Mouse (Mus musculus) lung, embryonic 16.5 days (tissue): ENCODE data around the gene Ulk4. TPM values are rescaled to one million over a fixed set of nuclear protein-coding genes. Genes with fewer than 3 reads are reported as not detected.

Source experiments
- ATAC-seq: fragments of 200-750 bp; cut with Nextera tagmentation; 2 replicates; pipeline ENCODE4 v1.8.0; 2017; ENCODE audit warnings: low read depth, mild to moderate bottlenecking, moderate library complexity
- H3K27ac ChIP-seq: fragments of 300-500 bp; sonication (generic); 2 replicates; pipeline ENCODE4 v1.5.1; 2014; ENCODE audit warnings: mild to moderate bottlenecking, control low read depth, low read length
- H3K27me3 ChIP-seq: fragments of 300-500 bp; sonication (generic); 2 replicates; pipeline ENCODE4 v1.6.1; 2014; ENCODE audit warnings: low read depth, low read length, mixed read lengths; ENCODE audit not compliant: control insufficient read depth, insufficient read depth
- H3K36me3 ChIP-seq: fragments of 300-500 bp; sonication (generic); 2 replicates; pipeline ENCODE4 v1.6.1; 2014; ENCODE audit warnings: low read length; ENCODE audit not compliant: control insufficient read depth, insufficient read depth
- H3K4me1 ChIP-seq: fragments of 300-500 bp; sonication (generic); replicated peaks from 2 replicates; pipeline ENCODE4 v1.6.1; 2014; ENCODE audit warnings: low read length, mixed read lengths; ENCODE audit not compliant: control insufficient read depth, insufficient read depth
- H3K4me2 ChIP-seq: fragments of 300-500 bp; sonication (generic); 2 replicates; pipeline ENCODE4 v1.6.1; 2014; ENCODE audit warnings: low read depth, low read length, control low read depth
- H3K4me3 ChIP-seq: fragments of 300-500 bp; sonication (generic); 2 replicates; pipeline ENCODE4 v1.5.1; 2014; ENCODE audit warnings: mild to moderate bottlenecking, low read length, control low read depth
- H3K9ac ChIP-seq: fragments of 300-500 bp; sonication (generic); 2 replicates; pipeline ENCODE4 v1.6.1; 2014; ENCODE audit warnings: low read length, control low read depth
- H3K9me3 ChIP-seq: fragments of 300-500 bp; sonication (generic); 2 replicates; pipeline ENCODE4 v1.6.1; 2016; ENCODE audit warnings: low read length; ENCODE audit not compliant: control insufficient read depth
- WGBS: fragments of 180-500 bp; shearing (Covaris S2); extraction: QIAGEN DNeasy Blood & Tissue Kit; methylation state at CpG from one replicate; pipeline ENCODE4 v1.1.7; 2014; 5-methylcytosine and 5-hydroxymethylcytosine counted together
- polyA plus RNA-seq: library from polyadenylated mRNA; unstranded; fragments of >200 nt; fragmentation: Nextera tagmentation; extraction: Ambion mirVana; gene quantifications from 2 replicates; pipeline ENCODE4 v1.2.1, GENCODE M21; 2015

Ulk4 gene
- polyA plus RNA-seq, 1 experiment from 2014 or later, result 155 TPM

DNA sequence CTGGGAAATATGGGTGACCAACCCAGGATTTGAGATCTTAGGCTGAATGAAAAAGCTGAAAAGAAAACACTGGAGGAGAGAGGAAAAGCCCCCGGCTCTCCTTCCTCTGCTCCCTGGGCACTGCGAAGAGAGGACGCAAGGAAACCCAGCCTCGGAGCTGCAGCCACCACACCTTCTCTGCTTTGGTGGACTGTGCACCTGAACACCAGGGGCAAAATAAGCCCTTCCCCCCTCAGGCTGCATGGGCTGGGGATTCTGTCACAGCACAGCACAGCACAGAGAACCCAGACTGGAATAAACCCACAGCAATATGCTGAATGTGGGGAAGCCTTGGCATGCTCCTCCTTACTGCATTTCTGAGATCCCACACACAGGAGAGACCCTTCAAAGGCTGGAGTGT is 81.9 kb downstream of the Ulk4 start:
- peaks cover 28% of the 10 kb centered on the region for H3K9me3 ChIP-seq
- no peak for ATAC-seq
- peaks cover 3% of the 10 kb centered on the region; the same call in 1 of the 2 replicates for H3K36me3 ChIP-seq
- H3K4me1 ChIP-seq, result no peaks in the 10 kb centered on the region
- H3K4me2 ChIP-seq, result no peak overlapping the region
- H3K9ac ChIP-seq, result no peak overlapping the region
- H3K4me3 ChIP-seq, result no peak overlapping the region
- H3K27ac ChIP-seq, result no peak overlapping the region
- WGBS, result 98% methylated on average over 4 of the region's 4 CpGs
- no peaks in the 10 kb centered on the region for H3K27me3 ChIP-seq

DNA sequence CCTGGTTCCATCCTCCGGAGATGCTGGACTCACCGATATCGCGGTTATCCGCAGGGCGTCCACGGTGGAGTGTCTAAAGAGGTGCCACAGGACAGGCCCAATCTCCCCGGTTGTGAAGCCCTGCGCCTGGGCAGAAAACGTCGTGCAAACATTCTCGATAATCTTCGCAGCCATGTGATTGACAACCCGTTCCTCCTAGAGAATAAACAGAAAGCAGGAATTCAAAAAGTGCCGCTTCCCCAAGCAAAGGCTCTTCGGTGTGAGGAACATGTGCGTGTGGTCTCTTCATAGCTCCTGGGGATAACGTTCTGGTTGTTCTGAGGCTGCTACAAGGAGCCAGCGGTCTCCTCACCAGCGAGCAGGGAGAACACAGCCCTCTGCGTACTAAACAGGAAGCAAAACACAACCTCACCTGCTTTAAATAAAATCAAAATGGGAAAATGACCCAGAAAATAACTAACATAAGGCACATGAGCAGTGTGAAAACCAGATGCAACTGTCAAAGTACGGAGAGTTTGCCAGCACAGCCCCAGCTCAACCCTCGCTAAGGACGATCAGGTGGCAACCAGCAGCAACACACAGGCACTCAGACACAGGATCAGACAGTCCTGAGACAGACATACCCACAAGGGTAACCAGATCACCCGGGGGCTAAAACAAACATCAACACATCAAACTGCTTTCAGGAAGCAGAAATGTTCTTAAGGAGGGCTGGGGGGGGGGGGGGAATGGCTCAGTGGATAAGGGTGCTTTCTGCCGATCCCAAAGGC is 84.2 kb downstream of the Ulk4 start:
- no peak overlapping the region for H3K27ac ChIP-seq
- WGBS, result 87% methylated on average over 26 of the region's 26 CpGs
- H3K4me3 ChIP-seq, result no peak overlapping the region
- no peak overlapping the region for H3K4me2 ChIP-seq
- H3K9me3 ChIP-seq, result peaks cover 28% of the 10 kb centered on the region
- no peaks in the 10 kb centered on the region for H3K4me1 ChIP-seq
- no peak overlapping the region for H3K9ac ChIP-seq
- no peaks in the 10 kb centered on the region for H3K27me3 ChIP-seq
- H3K36me3 ChIP-seq, result peaks cover 3% of the 10 kb centered on the region; the same call in 1 of the 2 replicates
- no peak for ATAC-seq

DNA sequence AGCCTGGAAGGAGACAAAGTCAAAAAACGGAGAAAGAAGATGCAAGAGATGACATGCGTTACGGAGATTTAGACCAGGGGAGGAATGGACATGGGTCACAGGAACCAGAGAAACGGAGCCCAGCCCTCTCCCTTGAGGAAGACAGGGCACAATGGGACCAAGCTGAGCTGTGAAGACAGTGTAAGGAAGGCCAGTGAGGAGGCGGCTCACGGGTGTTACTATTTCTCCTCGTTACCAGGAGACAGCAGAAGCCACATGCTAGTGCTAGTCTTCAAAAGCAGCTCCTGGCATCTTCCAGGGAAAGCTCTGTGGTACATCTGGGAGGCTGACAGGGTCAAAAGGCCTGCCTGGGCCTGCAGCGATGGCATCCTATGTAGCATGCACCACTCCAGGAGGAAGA is 89.2 kb downstream of the Ulk4 start:
- Histone ChIP-seq H3K27ac (no peak overlapping the region), H3K4me2 (no peak overlapping the region), H3K4me3 (no peak overlapping the region), H3K36me3 (peaks cover 3% of the 10 kb centered on the region; the same call in 1 of the 2 replicates), H3K4me1 (no peaks in the 10 kb centered on the region), H3K27me3 (no peaks in the 10 kb centered on the region), H3K9ac (no peak overlapping the region), H3K9me3 (peaks cover 7% of the 10 kb centered on the region)
- no peak for ATAC-seq
- 89% methylated on average over 8 of the region's 8 CpGs for WGBS

DNA sequence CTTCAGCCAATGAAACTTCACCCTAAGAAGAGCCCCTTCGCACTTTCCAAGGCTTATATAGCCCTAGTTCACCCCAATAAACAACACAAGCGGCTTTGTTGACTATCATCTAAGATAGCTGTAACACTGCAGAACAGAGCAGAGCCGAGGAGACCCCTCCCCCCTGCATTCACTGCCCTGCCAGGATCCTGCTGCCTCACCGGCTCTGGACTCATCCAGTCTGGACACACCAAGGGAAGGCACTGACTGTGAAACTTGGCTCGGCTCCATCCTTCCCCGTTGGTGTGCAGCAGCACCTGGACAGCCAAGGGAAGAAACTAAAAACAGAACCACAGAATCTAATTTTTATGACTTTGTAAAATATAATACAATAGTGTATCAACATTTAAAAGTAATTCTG is 91.2 kb downstream of the Ulk4 start:
- Histone ChIP-seq H3K36me3 (no peaks in the 10 kb centered on the region), H3K27ac (no peak overlapping the region), H3K4me3 (no peak overlapping the region), H3K9me3 (no peaks in the 10 kb centered on the region), H3K4me1 (no peaks in the 10 kb centered on the region), H3K4me2 (no peak overlapping the region), H3K27me3 (no peaks in the 10 kb centered on the region), H3K9ac (no peak overlapping the region)
- WGBS, result 33% methylated on average over 6 of the region's 6 CpGs
- ATAC-seq, result no peak

DNA sequence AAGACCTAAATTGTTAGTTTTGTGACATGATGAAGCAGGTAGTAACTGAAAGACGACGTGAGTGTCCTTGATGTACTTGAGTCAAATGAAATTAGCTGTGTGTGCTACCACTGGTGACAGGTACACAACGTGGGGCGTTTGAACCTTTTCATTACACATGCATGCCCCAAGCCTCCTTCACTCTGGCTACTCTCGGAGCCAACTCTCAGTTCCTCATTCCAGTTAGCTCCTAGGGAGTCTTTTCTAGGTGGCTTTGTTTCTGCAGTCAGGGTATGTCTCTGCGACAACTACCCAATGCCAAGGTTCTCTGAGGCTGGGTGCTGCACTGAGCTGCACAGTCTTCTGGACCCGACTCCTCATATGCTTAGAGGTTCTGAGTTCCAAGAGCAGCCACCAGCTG is 100.6 kb downstream of the Ulk4 start:
- Histone ChIP-seq H3K4me3 (no peak overlapping the region), H3K27me3 (no peaks in the 10 kb centered on the region), H3K4me1 (no peaks in the 10 kb centered on the region), H3K4me2 (no peak overlapping the region), H3K27ac (no peak overlapping the region), H3K9ac (no peak overlapping the region), H3K9me3 (no peaks in the 10 kb centered on the region), H3K36me3 (no peaks in the 10 kb centered on the region)
- 91% methylated on average over 7 of the region's 7 CpGs for WGBS
- ATAC-seq, result no peak

DNA sequence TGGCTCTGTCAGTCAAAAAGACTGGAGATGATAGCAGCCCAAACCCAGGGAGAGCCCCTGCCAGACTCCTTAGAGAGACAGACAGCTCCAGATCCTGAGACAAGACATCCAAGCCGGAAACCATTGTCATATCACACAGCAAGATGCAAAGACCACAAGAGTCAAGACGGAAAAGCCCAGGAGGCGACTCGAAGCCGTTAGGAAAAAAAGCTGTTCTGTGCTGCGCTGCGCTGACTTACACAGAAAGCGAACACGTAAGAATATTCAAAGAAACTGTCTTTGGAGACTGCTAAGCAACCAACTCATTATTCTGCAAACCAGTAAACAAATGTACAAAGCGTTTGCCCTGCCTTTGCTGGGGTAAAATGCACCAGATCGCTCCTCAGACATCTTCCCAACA is 101.8 kb downstream of the Ulk4 start:
- no peaks in the 10 kb centered on the region for H3K27me3 ChIP-seq
- H3K36me3 ChIP-seq, result no peaks in the 10 kb centered on the region
- WGBS, result 85% methylated on average over 11 of the region's 11 CpGs
- H3K27ac ChIP-seq, result no peak overlapping the region
- ATAC-seq, result no peak
- no peak overlapping the region for H3K4me3 ChIP-seq
- H3K4me1 ChIP-seq, result no peaks in the 10 kb centered on the region
- H3K9ac ChIP-seq, result no peak overlapping the region
- H3K4me2 ChIP-seq, result no peak overlapping the region
- H3K9me3 ChIP-seq, result no peaks in the 10 kb centered on the region

DNA sequence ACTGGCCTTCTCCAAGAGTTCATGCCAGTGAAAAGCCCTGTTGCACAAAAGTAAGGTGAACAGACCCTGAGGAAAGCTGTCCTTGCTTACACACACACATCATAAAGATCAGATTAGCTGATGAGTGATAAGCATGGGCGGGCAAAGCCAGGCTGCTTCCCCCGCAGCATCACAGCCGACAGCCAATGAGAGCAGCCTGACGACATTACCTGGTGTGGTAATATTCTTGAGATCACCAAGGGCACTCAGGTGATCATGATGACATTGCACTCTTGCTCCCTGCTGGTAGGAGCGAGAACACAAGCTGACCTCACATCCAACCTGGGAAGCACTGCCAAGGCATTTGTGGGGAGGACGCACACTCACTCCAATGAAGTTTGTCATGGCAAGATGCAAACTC is 104.9 kb downstream of the Ulk4 start:
- Histone ChIP-seq H3K4me2 (no peak overlapping the region), H3K36me3 (no peaks in the 10 kb centered on the region), H3K4me3 (no peak overlapping the region), H3K27ac (no peak overlapping the region), H3K4me1 (no peaks in the 10 kb centered on the region), H3K27me3 (no peaks in the 10 kb centered on the region), H3K9me3 (no peaks in the 10 kb centered on the region), H3K9ac (no peak overlapping the region)
- WGBS, result 79% methylated on average over 6 of the region's 6 CpGs
- ATAC-seq, result no peak

DNA sequence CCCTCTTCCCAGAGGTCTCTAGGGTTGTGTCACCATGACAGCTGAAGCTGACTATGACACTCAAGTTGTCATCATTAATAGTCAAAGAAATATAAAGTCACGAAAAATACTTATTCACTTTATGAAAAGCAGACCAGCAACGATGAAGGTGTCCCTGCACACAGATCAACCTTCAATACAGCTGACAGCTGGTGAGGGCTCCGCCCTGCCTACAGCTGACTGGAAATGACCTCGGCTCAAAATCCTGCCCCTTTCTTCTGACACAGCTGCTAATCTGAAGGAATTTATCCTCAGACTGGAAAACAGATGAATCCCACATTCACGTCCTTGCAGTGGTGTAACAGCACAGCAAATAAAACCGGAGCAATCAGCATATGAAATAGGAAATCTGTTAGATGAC is 105.4 kb downstream of the Ulk4 start:
- Histone ChIP-seq H3K9me3 (no peaks in the 10 kb centered on the region), H3K4me2 (no peak overlapping the region), H3K36me3 (no peaks in the 10 kb centered on the region), H3K27ac (no peak overlapping the region), H3K9ac (no peak overlapping the region), H3K4me3 (no peak overlapping the region), H3K4me1 (no peaks in the 10 kb centered on the region), H3K27me3 (no peaks in the 10 kb centered on the region)
- no peak for ATAC-seq
- 59% methylated on average over 6 of the region's 6 CpGs for WGBS

DNA sequence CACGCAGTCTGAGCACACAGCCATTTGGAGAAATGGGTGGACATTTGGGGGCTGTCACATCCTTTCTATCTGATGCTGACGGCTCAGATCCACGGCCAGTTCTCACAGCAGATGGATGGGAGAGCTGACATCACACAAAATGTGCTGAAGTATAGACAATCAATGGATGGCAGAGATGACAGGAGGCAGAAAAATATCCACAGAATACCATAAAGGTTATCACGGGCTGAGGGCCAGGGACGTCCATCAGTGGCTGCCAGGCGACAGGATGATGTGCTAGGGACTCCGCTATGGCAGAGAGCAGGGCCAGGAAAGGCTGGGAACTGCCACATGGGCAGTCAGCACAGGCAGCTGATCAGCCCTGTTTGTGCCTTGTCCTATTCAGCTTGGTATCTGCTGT is 112.4 kb downstream of the Ulk4 start:
- WGBS, result 67% methylated on average over 7 of the region's 7 CpGs
- no peaks in the 10 kb centered on the region for H3K4me1 ChIP-seq
- H3K27me3 ChIP-seq, result no peaks in the 10 kb centered on the region
- no peaks in the 10 kb centered on the region for H3K9me3 ChIP-seq
- H3K4me3 ChIP-seq, result no peak overlapping the region
- ATAC-seq, result no peak
- no peaks in the 10 kb centered on the region for H3K36me3 ChIP-seq
- H3K27ac ChIP-seq, result no peak overlapping the region
- no peak overlapping the region for H3K4me2 ChIP-seq
- H3K9ac ChIP-seq, result no peak overlapping the region

DNA sequence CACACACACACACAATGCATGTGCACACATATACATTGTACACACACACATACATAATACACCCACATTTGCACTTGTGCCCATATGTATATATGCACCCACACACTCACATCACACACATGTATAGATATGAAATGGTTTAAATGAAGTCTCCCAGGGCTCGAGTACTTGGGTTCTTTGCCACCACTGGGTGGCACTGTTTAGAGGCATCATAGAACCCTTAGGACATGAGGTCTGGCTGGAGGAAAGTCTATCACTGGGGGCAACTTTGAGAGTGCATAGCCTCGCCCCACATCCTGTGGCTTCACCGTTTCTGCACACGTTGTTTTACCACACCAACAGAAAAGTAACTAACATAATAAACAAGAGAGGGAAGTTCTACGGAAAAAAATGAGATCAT is 114.2 kb downstream of the Ulk4 start:
- no peak for ATAC-seq
- 30% methylated on average over 5 of the region's 5 CpGs for WGBS
- no peaks in the 10 kb centered on the region for H3K36me3 ChIP-seq
- H3K27ac ChIP-seq, result no peak overlapping the region
- H3K4me2 ChIP-seq, result no peak overlapping the region
- H3K4me3 ChIP-seq, result no peak overlapping the region
- no peaks in the 10 kb centered on the region for H3K27me3 ChIP-seq
- no peak overlapping the region for H3K9ac ChIP-seq
- H3K4me1 ChIP-seq, result no peaks in the 10 kb centered on the region
- no peaks in the 10 kb centered on the region for H3K9me3 ChIP-seq
